Mouse (Mus musculus) forebrain, embryonic 14.5 days (tissue): ENCODE data around the gene Ing4. TPM values are rescaled to one million over a fixed set of nuclear protein-coding genes. Genes with fewer than 3 reads are reported as not detected.

ENCODE experiments used
- microRNA-seq: library from miRNA; unstranded; fragments of <30 nt; microRNA quantifications from one replicate; pipeline ENCODE4, GENCODE M21; 2016
- polyA plus RNA-seq: library from polyadenylated mRNA; unstranded; fragments of >200 nt; fragmentation: Nextera tagmentation; extraction: Ambion mirVana; gene quantifications from 2 replicates; pipeline ENCODE4 v1.2.1, GENCODE M21; 2014

The Ing4 gene
- polyA plus RNA-seq, 1 experiment from 2014 or later = 181 TPM

Small RNAs within 50 kb of the gene (microRNA-seq; reads per million reads assigned to microRNA genes)
- gene Mir7045 = not detected

Other genes with a start within 250 kb of the Ing4 start
- gene Spsb2, start 231.1 kb upstream of the Ing4 start, polyA plus RNA-seq = 4.7 and 5.3 TPM in 2 replicates
- gene Tpi1, start 225.5 kb upstream of the Ing4 start, polyA plus RNA-seq = 417 and 461 TPM in 2 replicates
- 154 and 174 TPM in 2 replicates for gene Usp5, start 210.3 kb upstream of the Ing4 start, polyA plus RNA-seq
- 107 and 139 TPM in 2 replicates for gene Cdca3, start 210.2 kb upstream of the Ing4 start, polyA plus RNA-seq
- gene Gnb3, start 199.5 kb upstream of the Ing4 start, polyA plus RNA-seq = 0.54 and 0.89 TPM in 2 replicates
- 6.2 and 10.1 TPM in 2 replicates for gene P3h3, start 182.0 kb upstream of the Ing4 start, polyA plus RNA-seq
- 11.0 and 13.0 TPM in 2 replicates for gene Gpr162, start 175.8 kb upstream of the Ing4 start, polyA plus RNA-seq
- 0.29 and 0.38 TPM in 2 replicates for gene Cd4, start 151.5 kb upstream of the Ing4 start, polyA plus RNA-seq
- gene Lag3, start 128.1 kb upstream of the Ing4 start, polyA plus RNA-seq = 1.2 and 2.7 TPM in 2 replicates
- 479 and 481 TPM in 2 replicates for gene Ptms, start 119.7 kb upstream of the Ing4 start, polyA plus RNA-seq
- 470 and 520 TPM in 2 replicates for gene Mlf2, start 108.4 kb upstream of the Ing4 start, polyA plus RNA-seq
- 96.5 and 105 TPM in 2 replicates for gene Cops7a, start 74.2 kb upstream of the Ing4 start, polyA plus RNA-seq
- gene Pianp, start 43.1 kb upstream of the Ing4 start, polyA plus RNA-seq = 22.6 and 28.0 TPM in 2 replicates
- gene Zfp384, start 30.6 kb upstream of the Ing4 start, polyA plus RNA-seq = 8.4 and 9.8 TPM in 2 replicates
- gene Acrbp, start 9.9 kb downstream of the Ing4 start, polyA plus RNA-seq = 10.2 and 14.8 TPM in 2 replicates
- 0.21 and 0.81 TPM in 2 replicates for gene Lpar5, start 28.2 kb downstream of the Ing4 start, polyA plus RNA-seq
- gene Chd4, start 56.2 kb downstream of the Ing4 start, polyA plus RNA-seq = 61.1 and 66.1 TPM in 2 replicates
- 46.8 and 52.7 TPM in 2 replicates for gene Nop2, start 92.1 kb downstream of the Ing4 start, polyA plus RNA-seq
- gene Iffo1, start 105.5 kb downstream of the Ing4 start, polyA plus RNA-seq = 10.8 and 13.4 TPM in 2 replicates
- gene Gapdh, start 126.7 kb downstream of the Ing4 start, polyA plus RNA-seq = 1,676 and 1,964 TPM in 2 replicates
- 64.4 and 67.6 TPM in 2 replicates for gene Ncapd2, start 151.9 kb downstream of the Ing4 start, polyA plus RNA-seq
- 160 and 179 TPM in 2 replicates for gene Mrpl51, start 152.0 kb downstream of the Ing4 start, polyA plus RNA-seq
- 1.7 and 2.7 TPM in 2 replicates for gene Vamp1, start 175.8 kb downstream of the Ing4 start, polyA plus RNA-seq
- gene Tapbpl, start 192.1 kb downstream of the Ing4 start, polyA plus RNA-seq = 1.8 and 2.6 TPM in 2 replicates
- 0.24 and 0.37 TPM in 2 replicates for gene Cd27, start 197.2 kb downstream of the Ing4 start, polyA plus RNA-seq
- gene Tuba3a, start 246.3 kb downstream of the Ing4 start, polyA plus RNA-seq = 0.15 TPM in 1 of 2 replicates, not detected in the other